19 mouse cellular contexts compared by ENCODE assay signal in genomic region chr5:112842696-112843095, GRCm38 (mm10). TPM values are rescaled to one million over a fixed set of nuclear protein-coding genes. Genes with fewer than 3 reads are reported as not detected.
DNase-seq lines count a peak whose midpoint lies in the region; ATAC-seq lines count a peak whose summit lies in the region.
"Had no signal": no experiment of that assay in that cellular context is flagged by ENCODE, and none has a peak within 500 bp of the region (broad histone marks: within the 10 kb centered on the region; RNA-seq: fewer than 3 reads in every experiment).

No protein-coding gene starts in this region.

- H3K4me1 ChIP-seq in kidney, embryonic 16.5 days (ENCODE audit: insufficient read depth, low read length): 0 out of 2 replicates have a peak, but pooled peaks cover 6% of the 10 kb centered on the region
- peaks cover 33% of the 10 kb centered on the region for H3K4me1 ChIP-seq in midbrain, embryonic 12.5 days
- peaks cover 30% of the 10 kb centered on the region for H3K4me1 ChIP-seq in midbrain, embryonic 16.5 days (ENCODE audit: control insufficient read depth, insufficient read depth, low read length)
- H3K4me1 ChIP-seq: heart, embryonic 13.5 days had no signal

- H3K9ac ChIP-seq in kidney, embryonic 16.5 days (replicated peaks; ENCODE audit: low read length): no peak overlapping the region
- no peak overlapping the region for H3K9ac ChIP-seq in midbrain, embryonic 12.5 days (replicated peaks)
- H3K9ac ChIP-seq in midbrain, embryonic 16.5 days (ENCODE audit: low read depth, low read length): no peak overlapping the region
- H3K9ac ChIP-seq: embryonic facial prominence, embryonic 12.5 days; forebrain, embryonic 15.5 days; heart, embryonic 13.5 days had no signal

- no peak for ATAC-seq in kidney, embryonic 16.5 days (ENCODE audit: low FRiP score, low TSS enrichment)
- ATAC-seq in midbrain, embryonic 12.5 days (ENCODE audit: low FRiP score, low read depth): no peak
- ATAC-seq in midbrain, embryonic 16.5 days: no peak
- ATAC-seq: activated CD4-positive, CD25-positive, alpha-beta regulatory T cell, adult 4 months; Patski had no signal

- no peak overlapping the region for H3K27ac ChIP-seq in kidney, embryonic 16.5 days (ENCODE audit: low read length)
- peak overlapping the region; percentile 90; the same call in 1 of the 2 replicates for H3K27ac ChIP-seq in midbrain, embryonic 12.5 days (replicated peaks)
- no peak overlapping the region for H3K27ac ChIP-seq in midbrain, embryonic 16.5 days (ENCODE audit: low read length)
- H3K27ac ChIP-seq: embryonic facial prominence, embryonic 12.5 days; heart, embryonic 13.5 days had no signal

- peaks cover 4% of the 10 kb centered on the region; the same call in 1 of the 2 replicates for H3K27me3 ChIP-seq in kidney, embryonic 16.5 days (ENCODE audit: insufficient read depth, low read length)
- peaks cover 15% of the 10 kb centered on the region for H3K27me3 ChIP-seq in midbrain, embryonic 12.5 days
- H3K27me3 ChIP-seq in midbrain, embryonic 16.5 days (ENCODE audit: control insufficient read depth, insufficient read depth, low read depth, low read length): no peaks in the 10 kb centered on the region
- H3K27me3 ChIP-seq: CH12.LX; forebrain, embryonic 15.5 days; Patski had no signal

- 87% methylated on average over 5 of the region's 5 CpGs for WGBS in kidney, embryonic 16.5 days
- 79% methylated on average over 5 of the region's 5 CpGs for WGBS in midbrain, embryonic 12.5 days
- 87% methylated on average over 5 of the region's 5 CpGs for whole genome bisulfite sequencing in midbrain, embryonic 16.5 days

- peak; percentile 23 for DNase-seq in kidney, adult 11 months
- no peak for DNase-seq in kidney, postnatal 14 days
- peak; percentile 40 for DNase-seq in kidney, adult 9 months
- DNase-seq: adrenal gland, postnatal 14 days; cerebellum, adult 11-12 months; cerebellum, adult 9-10 months; cerebellum, postnatal 25 days; gastrocnemius, postnatal 36 days; heart, adult 11 months; heart, postnatal 36 days had no signal

- no peaks in the 10 kb centered on the region for H3K36me3 ChIP-seq in kidney, embryonic 16.5 days (ENCODE audit: insufficient read depth, low read length)
- no peaks in the 10 kb centered on the region for H3K36me3 ChIP-seq in midbrain, embryonic 12.5 days
- no peaks in the 10 kb centered on the region for H3K36me3 ChIP-seq in midbrain, embryonic 16.5 days (ENCODE audit: control insufficient read depth, insufficient read depth, low read length)
- H3K36me3 ChIP-seq: embryonic facial prominence, embryonic 12.5 days; forebrain, embryonic 15.5 days had no signal

- no peaks in the 10 kb centered on the region for H3K9me3 ChIP-seq in kidney, embryonic 16.5 days (ENCODE audit: low read length)
- no peaks in the 10 kb centered on the region for H3K9me3 ChIP-seq in midbrain, embryonic 12.5 days
- H3K9me3 ChIP-seq in midbrain, embryonic 16.5 days (replicated peaks; ENCODE audit: control insufficient read depth, low read length, poor library complexity, severe bottlenecking): no peaks in the 10 kb centered on the region
- H3K9me3 ChIP-seq: embryonic facial prominence, embryonic 12.5 days; forebrain, embryonic 15.5 days; heart, embryonic 13.5 days had no signal

- no peak overlapping the region for H3K4me2 ChIP-seq in kidney, embryonic 16.5 days (replicated peaks; ENCODE audit: low read depth, low read length)
- H3K4me2 ChIP-seq in midbrain, embryonic 12.5 days (replicated peaks): no peak overlapping the region
- H3K4me2 ChIP-seq in midbrain, embryonic 16.5 days (ENCODE audit: low read length): no peak overlapping the region
- H3K4me2 ChIP-seq: embryonic facial prominence, embryonic 12.5 days; forebrain, embryonic 15.5 days; heart, embryonic 13.5 days had no signal

- no peak overlapping the region for H3K4me3 ChIP-seq in kidney, embryonic 16.5 days (ENCODE audit: low read length)
- no peak overlapping the region for H3K4me3 ChIP-seq in midbrain, embryonic 12.5 days
- H3K4me3 ChIP-seq in midbrain, embryonic 16.5 days (ENCODE audit: low read depth, low read length): no peak overlapping the region
- H3K4me3 ChIP-seq: embryonic facial prominence, embryonic 12.5 days; forebrain, embryonic 15.5 days; heart, embryonic 13.5 days had no signal

RNA-seq across cellular contexts. Expression of gene Myo18b, which starts 53.5 kb away (rescaled TPM):
- polyA plus RNA-seq in kidney, embryonic 16.5 days (2015; fragmentation: Nextera tagmentation; extraction: Ambion mirVana): 0.39 and 0.41 TPM in 2 replicates
- polyA plus RNA-seq in midbrain, embryonic 12.5 days (2016; fragmentation: Nextera tagmentation; extraction: Ambion mirVana): 1.8 and 2.1 TPM in 2 replicates
- 2.0 TPM in 2 replicates for polyA plus RNA-seq in midbrain, embryonic 16.5 days (2015; fragmentation: Nextera tagmentation; extraction: Ambion mirVana)
- polyA plus RNA-seq: activated CD4-positive, CD25-positive, alpha-beta regulatory T cell, adult 4 months; Patski had no signal
